Mouse (Mus musculus) gastrocnemius, postnatal 36 days (tissue): ENCODE data around the gene Naa25. TPM values are rescaled to one million over a fixed set of nuclear protein-coding genes. Genes with fewer than 3 reads are reported as not detected.

Source experiments
- total RNA-seq, 2 experiments: library from RNA; stranded (reverse); gene quantifications; 2 replicates each; pipeline ENCODE4 v1.2.3; 2021

Naa25 gene
- total RNA-seq, 2 experiments from 2014 or later = 24.3 to 26.1 TPM

Other genes with a start within 250 kb of the Naa25 start
- 10 to 100 TPM; 59.1 to 77.7 TPM for gene Ptpn11, start 206.5 kb upstream of the Naa25 start, total RNA-seq
- 100 to 1,000 TPM; 382 to 446 TPM for gene Rpl6, start 193.5 kb upstream of the Naa25 start, total RNA-seq
- gene Hectd4, start 177.7 kb upstream of the Naa25 start, total RNA-seq = 10 to 100 TPM; 10.9 to 12.1 TPM
- gene Trafd1, start 12.3 kb upstream of the Naa25 start, total RNA-seq = 10 to 100 TPM; 32.1 to 34.3 TPM
- 1 to 10 TPM; 5.0 to 6.3 TPM for gene Tmem116, start 54.0 kb downstream of the Naa25 start, total RNA-seq
- 10 to 100 TPM; 32.4 to 36.7 TPM for gene Erp29, start 54.6 kb downstream of the Naa25 start, total RNA-seq
- gene Adam1b, start 105.5 kb downstream of the Naa25 start, total RNA-seq = not detected
- 1 to 10 TPM; 1.6 to 1.7 TPM for gene Adam1a, start 147.5 kb downstream of the Naa25 start, total RNA-seq
- not detected for gene Gm42878, start 147.5 kb downstream of the Naa25 start, total RNA-seq
- gene Mapkapk5, start 148.0 kb downstream of the Naa25 start, total RNA-seq = 10 to 100 TPM; 79.5 to 81.0 TPM
- 100 to 1,000 TPM; 112 to 171 TPM for gene Aldh2, start 195.9 kb downstream of the Naa25 start, total RNA-seq
- 10 to 100 TPM; 21.3 to 22.4 TPM for gene Acad12, start 221.0 kb downstream of the Naa25 start, total RNA-seq